Mouse (Mus musculus) ES-E14 (cell line): ENCODE data around the gene Phkb.

ENCODE experiments used
- CHD2 ChIP-seq: IDR thresholded peaks from 2 replicates; pipeline ENCODE4 v1.6.1; 2014; ENCODE audit warnings: mild to moderate bottlenecking, low read depth, low read length, inconsistent platforms
- HCFC1 ChIP-seq: IDR thresholded peaks from 2 replicates; pipeline ENCODE4 v1.6.1; 2012; ENCODE audit warnings: low read length, inconsistent platforms, borderline replicate concordance; ENCODE audit not compliant: insufficient read depth
- MAFK ChIP-seq: IDR thresholded peaks from 2 replicates; pipeline ENCODE4 v1.6.1; 2014; ENCODE audit warnings: mild to moderate bottlenecking, low read depth, low read length, inconsistent platforms; ENCODE audit not compliant: insufficient read depth
- ZC3H11A ChIP-seq: IDR thresholded peaks from 2 replicates; pipeline ENCODE4 v1.6.1; 2012; ENCODE audit warnings: low read depth, mild to moderate bottlenecking, inconsistent platforms, low read length, borderline replicate concordance
- ZNF384 ChIP-seq: IDR thresholded peaks from 2 replicates; pipeline ENCODE4 v1.6.1; 2012; ENCODE audit warnings: low read depth, low read length, inconsistent platforms

DNA sequence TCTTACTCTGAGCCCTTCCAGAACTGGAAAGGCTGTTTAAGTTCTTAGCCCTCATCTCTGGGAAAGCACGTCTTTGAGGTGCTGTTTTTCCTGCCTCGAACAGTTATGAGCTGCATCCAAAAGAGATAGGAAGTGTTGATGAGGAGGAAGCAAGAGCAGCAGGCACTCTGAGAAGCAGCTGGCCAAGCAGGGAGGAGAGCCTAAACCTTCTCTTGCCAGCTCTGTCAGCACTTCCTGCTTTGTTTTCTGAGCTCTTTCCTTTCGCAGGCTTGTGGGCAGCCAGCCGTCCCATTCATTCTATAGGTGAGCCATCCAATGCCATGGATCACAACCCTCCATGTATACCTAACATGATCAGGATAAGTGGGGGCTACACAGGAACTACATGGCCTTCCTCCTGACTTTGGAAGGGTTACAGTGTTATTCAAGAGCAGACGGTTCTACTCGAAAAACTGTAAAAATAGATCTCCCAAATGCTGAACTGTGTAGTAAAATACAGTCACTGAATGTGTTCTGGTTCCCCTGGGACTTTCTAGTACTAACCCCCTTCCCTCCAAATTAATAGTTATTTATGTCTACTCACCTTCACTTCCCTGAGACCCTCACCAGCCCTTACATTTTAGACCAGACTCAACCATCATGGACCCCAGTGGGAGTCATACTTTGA, 188.0 kb downstream of the Phkb start:
- TF ChIP-seq MAFK (no peak), ZNF384 (no peak), CHD2 (no peak), HCFC1 (no peak), ZC3H11A (no peak)
